ENCODE assay signal across 16 mouse cellular contexts in the genomic region with DNA sequence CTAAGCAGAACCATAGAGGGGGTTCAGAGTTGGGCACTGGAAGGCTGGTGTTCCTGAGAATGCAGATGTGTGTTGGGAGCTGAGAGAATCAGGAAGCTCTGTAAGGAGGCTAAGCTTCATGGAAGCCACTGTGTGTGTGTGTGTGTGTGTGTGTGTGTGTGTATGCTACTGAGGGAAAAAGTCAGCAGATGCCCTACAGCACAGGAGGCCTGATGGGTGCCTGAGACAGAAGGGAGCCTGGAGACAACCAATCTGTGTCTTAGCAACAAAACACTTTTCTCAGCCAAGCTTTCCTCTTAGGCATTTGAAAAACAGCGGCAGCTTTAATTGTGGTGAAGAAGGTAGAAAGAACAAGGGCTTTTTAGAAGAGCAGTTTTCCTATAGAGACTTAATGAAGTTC. TPM values are rescaled to one million over a fixed set of nuclear protein-coding genes. Genes with fewer than 3 reads are reported as not detected.
DNase-seq lines count a peak whose midpoint lies in the region; ATAC-seq and TF ChIP-seq lines count a peak whose summit lies in the region.
"Had no signal": no experiment of that assay in that cellular context is flagged by ENCODE, and none has a peak within 500 bp of the region (broad histone marks: within the 10 kb centered on the region; RNA-seq: fewer than 3 reads in every experiment).

No protein-coding gene starts in this region.

- TF ChIP-seq POLR2A in brain, embryonic 14.5 days (IDR thresholded peaks at IDR 0.05; ENCODE audit: borderline replicate concordance, extremely low read depth, insufficient read depth, insufficient read length, poor library complexity, severe bottlenecking): no peak

- TF ChIP-seq CTCF in brain, embryonic 14.5 days (IDR thresholded peaks at IDR 0.05; ENCODE audit: borderline replicate concordance, extremely low read depth, insufficient read depth, insufficient read length): no peak

- peak; percentile 34; the same call in 1 of the 2 replicates for ATAC-seq in hindbrain, embryonic 15.5 days (ENCODE audit: low FRiP score, low read depth)
- no peak for ATAC-seq in hindbrain, embryonic 11.5 days (ENCODE audit: low FRiP score)

- H3K4me2 ChIP-seq in hindbrain, embryonic 15.5 days: no peak overlapping the region
- no peak overlapping the region for H3K4me2 ChIP-seq in hindbrain, embryonic 11.5 days (replicated peaks; ENCODE audit: low read depth, low read length)
- H3K4me2 ChIP-seq: heart, embryonic 13.5 days; kidney, embryonic 15.5 days; liver, embryonic 15.5 days; midbrain, embryonic 12.5 days; stomach, embryonic 15.5 days had no signal

- H3K9ac ChIP-seq in hindbrain, embryonic 15.5 days: no peak overlapping the region
- H3K9ac ChIP-seq in hindbrain, embryonic 11.5 days (ENCODE audit: low read depth, low read length): no peak overlapping the region
- H3K9ac ChIP-seq: heart, embryonic 13.5 days; kidney, embryonic 15.5 days; liver, embryonic 15.5 days; midbrain, embryonic 12.5 days; stomach, embryonic 15.5 days had no signal

- no peaks in the 10 kb centered on the region for H3K9me3 ChIP-seq in hindbrain, embryonic 15.5 days
- no peaks in the 10 kb centered on the region for H3K9me3 ChIP-seq in hindbrain, embryonic 11.5 days (ENCODE audit: control insufficient read depth, low read length)
- H3K9me3 ChIP-seq: heart, embryonic 13.5 days; kidney, embryonic 15.5 days; limb, embryonic 10.5 days; liver, embryonic 15.5 days; midbrain, embryonic 12.5 days; stomach, embryonic 15.5 days had no signal

- no peaks in the 10 kb centered on the region for H3K36me3 ChIP-seq in hindbrain, embryonic 15.5 days
- H3K36me3 ChIP-seq in hindbrain, embryonic 11.5 days (ENCODE audit: control insufficient read depth, insufficient read depth, low read length): no peaks in the 10 kb centered on the region
- H3K36me3 ChIP-seq: heart, embryonic 13.5 days; kidney, embryonic 15.5 days; limb, embryonic 10.5 days; liver, embryonic 15.5 days; midbrain, embryonic 12.5 days; stomach, embryonic 15.5 days had no signal

- 61% methylated on average over 1 of the region's 1 CpGs for WGBS in hindbrain, embryonic 15.5 days
- 58% methylated on average over 1 of the region's 1 CpGs for WGBS in hindbrain, embryonic 11.5 days

- no peak for DNase-seq in hindbrain, embryonic 11.5 days (ENCODE audit: low spot score)
- peak; percentile 70 for DNase-seq in brain, adult 2 months (ENCODE audit: low read depth, low spot score)
- peak; percentile 76 for DNase-seq in brain, embryonic 14.5 days (ENCODE audit: low read depth)
- peak; percentile 70 for DNase-seq in layer of hippocampus, adult 9-11 months
- no peak for DNase-seq in lung, postnatal 25 days (ENCODE audit: low spot score)
- DNase-seq in urinary bladder, adult 2 months (ENCODE audit: low spot score): no peak
- DNase-seq: gastrocnemius, postnatal 36 days; lung, postnatal 36 days had no signal

- H3K27ac ChIP-seq in hindbrain, embryonic 15.5 days (replicated peaks): no peak overlapping the region
- H3K27ac ChIP-seq in hindbrain, embryonic 11.5 days (ENCODE audit: low read depth, low read length): no peak overlapping the region
- H3K27ac ChIP-seq: heart, embryonic 13.5 days; kidney, embryonic 15.5 days; limb, embryonic 10.5 days; liver, embryonic 15.5 days; midbrain, embryonic 12.5 days; stomach, embryonic 15.5 days had no signal

- H3K4me1 ChIP-seq in hindbrain, embryonic 15.5 days (replicated peaks): no peaks in the 10 kb centered on the region
- H3K4me1 ChIP-seq in hindbrain, embryonic 11.5 days (replicated peaks; ENCODE audit: control insufficient read depth, insufficient read depth, low read length): no peaks in the 10 kb centered on the region
- H3K4me1 ChIP-seq: heart, embryonic 13.5 days; kidney, embryonic 15.5 days; limb, embryonic 10.5 days; liver, embryonic 15.5 days; midbrain, embryonic 12.5 days; stomach, embryonic 15.5 days had no signal

- H3K4me3 ChIP-seq in hindbrain, embryonic 15.5 days: no peak overlapping the region
- no peak overlapping the region for H3K4me3 ChIP-seq in hindbrain, embryonic 11.5 days (ENCODE audit: low read depth, low read length)
- H3K4me3 ChIP-seq: heart, embryonic 13.5 days; kidney, embryonic 15.5 days; limb, embryonic 10.5 days; liver, embryonic 15.5 days; midbrain, embryonic 12.5 days; stomach, embryonic 15.5 days had no signal

- no peaks in the 10 kb centered on the region for H3K27me3 ChIP-seq in hindbrain, embryonic 15.5 days
- H3K27me3 ChIP-seq in hindbrain, embryonic 11.5 days (ENCODE audit: control insufficient read depth, insufficient read depth, low read length): no peaks in the 10 kb centered on the region
- H3K27me3 ChIP-seq: CH12.LX; heart, embryonic 13.5 days; kidney, embryonic 15.5 days; liver, embryonic 15.5 days; midbrain, embryonic 12.5 days; stomach, embryonic 15.5 days had no signal

RNA-seq across cellular contexts. Expression of a gene that starts 40.5 kb away (rescaled TPM):
- 330 and 340 TPM in 2 replicates for polyA plus RNA-seq in hindbrain, embryonic 15.5 days (2015; fragmentation: Nextera tagmentation; extraction: Ambion mirVana)
- polyA plus RNA-seq in hindbrain, embryonic 11.5 days (2014; fragmentation: Nextera tagmentation; extraction: Ambion mirVana): 36.2 and 37.4 TPM in 2 replicates
- polyA plus RNA-seq in brain, embryonic 14.5 days (2012; rRNA removed): 52.6 and 75.1 TPM in 2 replicates
- 1.9 and 2.3 TPM in 2 replicates for polyA plus RNA-seq in urinary bladder, adult 2 months (2012; rRNA removed)

RNA-seq across cellular contexts. Expression of a gene that starts 54.6 kb away (rescaled TPM):
- 1.7 and 2.1 TPM in 2 replicates for polyA plus RNA-seq in hindbrain, embryonic 15.5 days (2015; fragmentation: Nextera tagmentation; extraction: Ambion mirVana)
- polyA plus RNA-seq in hindbrain, embryonic 11.5 days (2014; fragmentation: Nextera tagmentation; extraction: Ambion mirVana): 6.2 and 7.4 TPM in 2 replicates
- polyA plus RNA-seq in brain, embryonic 14.5 days (2012; rRNA removed): 1.8 and 3.6 TPM in 2 replicates
- 9.6 and 9.9 TPM in 2 replicates for polyA plus RNA-seq in urinary bladder, adult 2 months (2012; rRNA removed)

Comparison
In these comparisons a context has a peak if more than half of its experiments do, and no peak if none do; other contexts are left out.
1. DNase-seq: peak in brain, adult 2 months (single experiment), brain, embryonic 14.5 days (single experiment) and layer of hippocampus, adult 9-11 months (single experiment); none in hindbrain, embryonic 11.5 days (single experiment), lung, postnatal 25 days (single experiment) and urinary bladder, adult 2 months (single experiment).
2. RNA of a gene that starts 40.5 kb away (polyA plus RNA-seq): 330 to 340 TPM in hindbrain, embryonic 15.5 days, 52.6 to 75.1 TPM in brain, embryonic 14.5 days and 36.2 to 37.4 TPM in hindbrain, embryonic 11.5 days; 1.9 to 2.3 TPM in urinary bladder, adult 2 months; every median in the first group is over 10 times any median in the second.